Mouse (Mus musculus): ENCODE measurements around the gene Gm26920.
"Not testable (repeated sequence)": the region's sequence is repeated elsewhere in the genome, so short reads cannot be mapped to it uniquely, and the experiment has no call there.

Gm26920 gene

DNA sequence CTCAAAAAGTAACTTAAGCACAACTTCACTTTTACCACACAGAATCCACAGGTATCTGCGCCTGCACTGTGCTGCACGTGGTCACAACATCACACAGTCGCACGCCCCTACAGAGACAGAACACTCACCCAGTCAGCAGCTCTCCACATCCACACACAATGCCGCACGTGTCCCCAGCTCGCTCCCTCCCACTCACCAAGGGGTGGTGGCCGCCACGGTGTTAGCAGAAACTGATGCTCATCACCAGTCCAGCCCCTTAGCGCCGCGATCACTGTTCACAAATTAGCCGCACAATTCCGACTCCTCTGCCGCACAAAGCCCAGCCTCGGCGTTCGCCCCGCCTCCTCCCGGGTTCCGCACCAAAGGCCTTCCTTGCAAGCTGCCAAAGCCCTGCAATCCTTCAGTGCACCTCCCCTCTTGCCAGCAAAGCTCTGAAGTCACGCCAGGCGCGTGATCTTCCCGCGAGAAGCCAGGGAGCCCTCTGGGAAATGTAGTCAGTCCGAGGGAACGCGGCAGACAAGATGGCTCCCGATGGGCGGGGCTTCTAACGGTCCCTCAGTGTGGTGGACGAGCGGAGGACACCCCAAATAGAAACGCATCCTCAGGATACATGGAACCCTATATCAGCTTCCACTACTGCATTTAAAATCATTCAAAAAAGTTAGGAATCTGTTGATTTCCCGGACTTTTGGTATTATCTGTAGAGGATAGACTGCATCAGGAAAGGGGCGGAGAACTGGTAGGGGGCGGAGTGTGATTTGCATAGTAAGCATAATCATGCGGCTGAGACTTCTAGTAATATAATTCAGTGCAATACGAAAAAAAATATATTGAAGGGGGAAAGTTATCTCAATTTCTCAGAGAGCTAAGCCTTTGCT lies at the start of gene Gm26920, which contains the start of gene Zfp566:
Gm26920 (minus strand) TSS at position 319 of the 878 bp plus-strand sequence.
Zfp566 (minus strand) TSS at position 436 of the 878 bp plus-strand sequence.
- in situ Hi-C loops (cut with MseI, MboI) = no loop called here

- in situ Hi-C loops (cut with MseI, MboI) = no loop called here
These were observed 46.6 kb upstream of the Gm26920 start for GRCm38 (mm10) chr7:30136826-30137225.

DNA sequence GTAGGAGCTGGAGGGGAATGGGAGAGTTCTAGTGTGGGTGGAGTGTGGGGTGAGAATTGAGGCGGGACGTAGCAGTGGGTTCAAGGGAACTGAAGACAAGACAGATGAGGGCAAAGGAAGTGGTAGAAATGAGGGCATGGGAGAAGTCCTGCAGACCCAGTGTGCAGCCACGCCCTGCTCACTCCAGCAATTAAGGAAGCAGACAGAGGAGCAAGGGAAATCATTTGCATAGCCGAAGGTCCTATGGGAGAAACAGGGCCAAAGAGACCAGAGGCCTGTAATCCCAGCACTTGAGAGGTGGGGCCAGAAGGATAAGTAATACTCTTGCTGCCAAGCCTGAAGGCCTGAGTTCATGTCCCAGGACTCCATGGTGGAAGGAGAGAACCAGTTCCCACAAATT lies 42.2 kb upstream of the Gm26920 start:
- in situ Hi-C loops (cut with MseI, MboI) = no loop called here

DNA sequence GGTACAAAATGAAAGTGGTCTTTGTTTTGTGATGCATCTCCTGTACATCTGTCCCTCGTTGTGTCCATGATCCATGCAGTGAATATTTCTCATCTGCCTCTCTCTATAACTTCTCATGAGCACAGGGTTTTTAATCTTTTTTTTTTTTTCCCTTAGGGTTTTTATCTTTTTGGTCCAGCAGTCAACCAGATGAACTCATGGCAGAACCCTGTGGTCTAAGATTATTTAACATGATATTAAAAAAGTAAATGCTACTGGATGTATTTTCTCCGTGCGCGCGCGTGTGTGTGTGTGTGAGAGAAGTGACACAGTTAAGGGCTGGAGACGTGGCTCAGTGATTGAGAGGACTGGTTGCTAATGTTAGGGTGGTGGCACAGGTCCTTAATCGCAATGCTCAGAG lies 39.7 kb upstream of the Gm26920 start:
- in situ Hi-C loops (cut with MseI, MboI) = no loop called here

DNA sequence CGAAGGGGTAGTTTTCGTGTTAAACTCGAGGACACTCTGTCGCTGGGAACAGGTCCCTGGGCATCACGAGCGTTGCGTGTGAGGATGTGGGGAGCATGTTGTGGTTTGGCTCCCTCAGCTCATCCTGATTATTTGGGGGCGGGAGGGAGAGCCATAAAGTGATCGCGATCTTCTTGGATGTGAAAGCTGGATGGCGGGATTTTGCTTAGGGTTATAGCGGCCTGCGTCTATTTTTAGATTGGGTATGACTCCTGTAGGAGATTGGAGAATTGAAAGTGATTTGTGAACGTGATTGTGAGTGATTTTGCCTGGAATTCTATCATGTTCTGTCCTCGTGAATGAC lies 31.9 kb upstream of the Gm26920 start:
- in situ Hi-C loops (cut with MseI, MboI) = no loop called here

- in situ Hi-C loops (cut with MseI, MboI) = no loop called here
These were observed 31.3 kb upstream of the Gm26920 start, which contains the start of gene Zfp382 for GRCm38 (mm10) chr7:30121308-30122187. Gene Zfp382, plus strand, starts transcription at chr7:30121942.

GRCm38 (mm10) chr7:30117935-30118334 lies 27.7 kb upstream of the Gm26920 start:
- in situ Hi-C loops (cut with MseI, MboI) = not testable (repeated sequence)

- in situ Hi-C loops (cut with MseI, MboI) = no loop called here
These were observed 25.9 kb upstream of the Gm26920 start for GRCm38 (mm10) chr7:30116076-30116475.

DNA sequence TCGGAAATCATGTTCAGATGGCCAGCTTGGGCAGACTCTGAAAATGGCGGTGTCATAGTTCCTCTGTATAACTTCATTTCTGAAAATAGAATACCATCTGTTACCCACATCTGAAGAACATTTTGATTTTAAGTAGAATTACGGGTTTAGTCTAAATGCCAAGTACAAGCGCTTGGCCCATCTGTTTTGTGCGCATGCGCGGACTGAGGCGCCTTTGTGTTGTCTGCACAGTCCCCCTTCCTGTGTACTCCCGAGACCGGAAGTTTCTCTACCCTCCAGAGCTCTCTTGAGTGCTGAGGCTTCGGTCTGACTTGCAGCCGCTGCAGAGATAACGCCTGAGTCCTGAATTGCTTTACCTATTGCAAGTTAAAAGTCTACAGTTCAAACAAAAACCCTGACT lies 9.1 kb upstream of the Gm26920 start:
- in situ Hi-C loops (cut with MseI, MboI) = no loop called here

DNA sequence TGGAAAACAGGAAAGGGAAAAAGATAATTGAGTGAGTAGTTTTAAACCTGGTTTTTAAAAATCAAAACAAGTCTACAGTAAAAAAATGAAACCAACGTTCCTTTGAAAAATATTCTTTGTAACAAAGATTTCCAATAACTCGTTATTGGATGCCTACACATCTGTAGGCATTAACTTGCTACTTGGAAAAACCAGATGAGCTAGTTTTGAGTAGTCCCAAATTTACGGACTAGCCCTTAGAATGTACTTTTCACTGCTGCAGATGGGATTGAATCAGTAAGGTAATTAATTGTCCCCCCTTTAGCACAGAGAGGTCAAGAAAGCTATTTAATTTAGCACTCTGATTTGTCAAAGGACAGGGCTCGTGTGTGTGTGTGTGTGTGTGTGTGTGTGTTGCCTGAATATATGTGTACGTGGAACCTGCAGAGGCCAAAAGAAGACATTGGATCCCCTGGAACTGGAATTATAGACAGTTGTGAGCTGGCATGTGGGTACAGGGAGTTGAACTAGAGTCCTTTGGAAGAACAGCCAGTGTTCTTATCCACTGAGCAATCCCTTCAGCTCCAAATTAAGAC lies 5.4 kb upstream of the Gm26920 start:
- in situ Hi-C loops (cut with MseI, MboI) = no loop called here

DNA sequence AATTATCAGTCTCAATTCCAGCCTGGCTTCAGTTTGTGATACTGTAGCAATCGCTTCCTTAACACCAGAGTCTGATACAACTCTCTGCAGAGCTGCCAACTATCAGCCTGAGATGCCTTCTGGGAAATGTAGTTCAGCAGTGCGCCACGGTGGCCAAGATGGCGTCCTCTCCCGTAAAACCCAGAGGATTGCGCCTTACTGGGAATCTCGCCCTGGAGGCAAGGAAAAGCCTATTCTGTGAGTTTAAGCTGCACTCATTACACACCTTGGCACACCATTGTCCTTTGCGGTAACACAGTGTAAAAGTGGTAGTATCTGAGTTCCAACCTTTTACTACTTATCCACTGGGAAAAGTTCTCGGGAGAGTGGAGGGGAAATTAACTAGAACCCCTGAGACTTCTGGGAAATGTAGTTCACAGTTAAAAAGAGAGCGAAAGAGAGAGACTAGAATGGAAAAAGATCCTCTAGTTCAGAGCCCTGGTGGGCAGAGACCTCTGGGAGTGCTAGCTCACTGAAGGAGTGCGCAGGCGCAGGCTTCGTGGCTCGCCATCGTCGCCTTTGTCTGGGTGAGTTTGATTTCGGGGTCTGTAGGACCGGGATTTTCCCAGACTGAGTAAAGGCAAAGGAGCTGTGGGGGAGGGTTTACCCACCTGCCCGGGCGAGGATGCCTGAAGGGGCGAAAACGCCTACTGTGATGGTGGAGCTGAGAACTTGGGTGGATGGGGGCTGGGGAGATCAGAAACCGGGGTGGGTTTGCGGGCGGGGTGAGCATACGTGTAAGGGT lies 4.6 kb upstream of the Gm26920 start, which contains the start of gene Zfp260:
Zfp260 (plus strand) TSS at position 132 of the 784 bp plus-strand sequence.
- in situ Hi-C loops (cut with MseI, MboI) = no loop called here

GRCm38 (mm10) chr7:30093918-30094415 lies 3.8 kb upstream of the Gm26920 start:
- in situ Hi-C loops (cut with MseI, MboI) = no loop called here

- in situ Hi-C loops (cut with MseI, MboI) = no loop called here
These were observed 2.5 kb upstream of the Gm26920 start for GRCm38 (mm10) chr7:30092666-30093065.

GRCm38 (mm10) chr7:30090970-30091585 lies 868 bp upstream of the Gm26920 start:
- in situ Hi-C loops (cut with MseI, MboI) = no loop called here

GRCm38 (mm10) chr7:30089405-30089804 lies 805 bp downstream of the Gm26920 start:
- in situ Hi-C loops (cut with MseI, MboI) = no loop called here

- in situ Hi-C loops (cut with MseI, MboI) = no loop called here
These were observed 3.7 kb downstream of the Gm26920 start for GRCm38 (mm10) chr7:30086524-30086923.

DNA sequence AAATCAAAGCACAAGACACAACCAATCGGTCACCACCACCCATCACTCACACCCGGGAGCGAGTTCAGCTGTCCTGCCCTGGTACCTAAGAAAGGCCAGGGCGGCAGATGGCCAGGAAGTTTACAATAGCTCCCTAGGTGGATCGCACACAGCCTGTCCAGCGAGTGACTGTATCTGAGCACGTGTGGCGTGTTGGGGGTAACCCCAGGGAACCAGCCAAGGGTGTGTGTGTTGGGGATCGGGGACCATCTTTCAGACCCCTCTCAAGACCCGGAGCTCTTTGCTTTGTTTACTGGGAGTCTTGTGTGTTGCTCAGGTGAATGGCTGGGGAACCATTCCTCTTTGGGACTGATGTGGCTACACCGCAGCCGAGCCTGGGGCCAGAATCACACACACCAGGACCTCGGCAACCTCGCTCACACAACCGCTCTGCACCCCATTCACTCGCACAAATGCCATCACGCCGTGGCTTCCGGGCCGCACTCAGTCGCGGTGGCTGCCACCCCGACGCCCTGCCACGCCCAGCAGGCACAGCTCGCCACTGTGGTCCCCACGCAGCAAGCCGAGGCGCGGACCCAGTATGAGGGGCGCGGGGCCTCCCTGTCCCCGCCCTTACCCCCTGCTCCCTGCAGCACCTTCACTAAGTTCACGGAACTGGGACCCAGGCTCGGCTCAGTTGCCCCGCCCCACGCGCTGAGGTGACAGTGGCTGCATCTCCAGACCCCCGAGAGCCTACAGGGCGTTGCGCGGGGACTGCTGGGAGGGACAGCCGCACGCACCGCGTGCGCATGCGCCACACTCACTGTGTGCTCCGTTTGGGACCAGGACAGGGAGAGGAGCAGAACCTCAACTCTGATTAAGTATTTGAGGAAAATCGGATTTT lies 17.8 kb downstream of the Gm26920 start, which contains the start of gene Zfp82:
Zfp82 (minus strand) TSS at position 755 of the 883 bp plus-strand sequence.
- in situ Hi-C loops (cut with MseI, MboI) = no loop called here

DNA sequence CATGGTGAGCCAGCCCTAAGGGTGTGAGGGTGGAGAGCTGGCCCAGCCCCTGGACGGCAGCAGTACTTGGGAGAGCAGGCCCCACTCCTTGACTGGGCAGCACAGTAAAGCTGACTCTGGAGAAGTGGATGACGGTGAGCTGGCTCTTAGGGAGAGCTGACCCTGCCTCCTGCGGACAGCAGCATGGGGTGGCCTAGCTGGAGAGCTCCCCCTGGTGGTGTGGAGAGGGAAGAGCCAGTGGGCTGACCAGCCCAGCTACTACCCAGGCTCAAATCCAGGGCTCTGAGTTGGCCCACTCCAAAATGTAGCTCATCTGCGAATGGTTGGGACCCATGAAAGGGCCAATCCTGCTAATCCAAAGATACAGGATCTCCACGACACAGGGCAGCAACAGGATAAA lies 25.6 kb downstream of the Gm26920 start:
- in situ Hi-C loops (cut with MseI, MboI) = no loop called here

DNA sequence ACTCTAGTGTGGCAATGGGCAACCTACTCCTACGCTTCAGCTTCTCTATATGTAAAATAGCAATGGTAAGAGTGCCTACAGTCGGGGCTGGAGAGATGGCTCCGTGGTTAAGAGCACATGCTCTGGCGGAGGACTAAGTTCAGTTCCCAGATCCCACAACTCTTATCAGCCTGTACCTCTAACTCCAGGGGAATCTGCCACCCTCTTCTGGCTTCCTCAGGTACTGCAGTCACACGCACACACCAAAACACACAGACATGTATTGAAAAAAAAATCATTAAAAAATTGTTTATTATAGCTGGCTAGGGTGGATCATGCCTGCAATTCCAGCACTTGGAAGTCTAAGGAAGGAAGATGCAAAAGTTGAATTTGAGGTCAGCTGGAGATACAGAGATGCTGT lies 27.7 kb downstream of the Gm26920 start:
- in situ Hi-C loops (cut with MseI, MboI) = no loop called here

All from mouse trophoblast stem cell (cell line).